Mouse (Mus musculus) urinary bladder, postnatal 10 days (tissue): ENCODE data around the gene Hist1h3g.
"Not testable (repeated sequence)": the region's sequence is repeated elsewhere in the genome, so short reads cannot be mapped to it uniquely, and the experiment has no call there.

Experiments used
- DNase-seq: peaks from one replicate; pipeline ENCODE4 v3.0.0; 2022; ENCODE audit warnings: low spot score

Hist1h3g gene

DNA sequence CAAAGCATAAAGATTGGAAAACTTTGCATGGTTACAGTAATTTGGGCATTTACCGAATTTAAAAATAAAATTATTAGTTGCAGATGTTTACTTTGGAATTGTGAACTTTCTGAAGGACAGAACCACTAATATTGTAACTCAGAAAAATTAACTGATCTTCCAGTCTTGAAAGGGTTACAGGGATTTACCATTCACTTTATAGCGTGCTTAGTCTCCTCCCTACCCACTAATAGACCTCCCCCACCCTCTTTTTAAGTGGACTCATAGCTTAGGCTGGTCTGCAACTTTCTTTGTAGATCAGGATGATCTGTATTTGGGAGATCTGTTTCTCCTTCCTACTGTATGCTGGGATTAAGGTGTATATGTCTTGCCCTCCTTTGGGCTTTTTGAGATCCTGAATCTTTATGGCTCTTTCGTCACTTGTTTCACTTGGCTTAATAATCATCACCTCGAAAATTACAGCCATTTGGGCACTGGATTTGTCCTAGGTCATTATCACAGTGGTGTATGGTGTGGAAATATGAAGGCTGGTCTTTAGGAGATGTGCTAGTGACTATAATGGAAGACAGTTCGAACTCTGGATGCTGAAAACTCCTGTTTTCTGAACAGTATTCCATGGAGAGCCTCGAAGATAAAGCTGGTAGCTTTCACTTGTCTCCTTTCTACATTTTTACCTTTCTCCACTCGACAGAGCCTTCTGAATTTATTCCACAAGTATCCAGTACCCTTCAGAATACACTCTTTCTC lies 1.0 kb downstream of the Hist1h3g start:
- DNase-seq: no peak

DNA sequence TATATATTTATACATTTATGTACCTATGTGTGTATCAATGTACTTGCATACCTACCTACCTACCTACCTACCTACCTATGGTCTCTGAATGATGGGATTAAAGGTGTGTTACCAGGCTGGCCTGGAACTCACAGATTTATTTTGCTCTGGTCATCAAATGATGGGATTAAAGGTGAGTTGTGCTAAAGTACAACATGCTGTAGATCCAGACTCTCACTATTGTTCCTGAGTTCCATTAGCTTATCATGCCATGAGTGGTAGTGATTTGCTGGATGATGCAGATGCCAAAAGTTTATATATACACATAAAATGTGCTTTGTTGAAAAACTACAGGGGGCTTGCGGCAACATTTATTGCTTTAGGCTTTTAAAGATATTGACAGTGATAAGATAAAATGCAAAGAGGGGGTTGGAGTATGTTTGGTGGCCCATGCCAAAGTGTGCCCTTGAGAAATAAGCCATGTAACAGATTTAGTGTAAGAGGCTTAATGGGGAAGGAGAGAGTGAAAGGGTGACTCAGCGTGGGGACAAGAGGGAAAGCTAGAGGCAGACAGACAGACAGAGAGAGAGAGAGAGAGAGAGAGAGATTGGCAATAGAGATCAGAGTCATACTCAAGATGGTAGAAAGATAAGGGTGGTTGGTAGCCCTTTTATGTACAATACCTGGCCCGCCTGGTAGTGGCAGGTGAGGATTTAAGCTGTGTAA lies 1.9 kb downstream of the Hist1h3g start:
- DNase-seq: no peak

DNA sequence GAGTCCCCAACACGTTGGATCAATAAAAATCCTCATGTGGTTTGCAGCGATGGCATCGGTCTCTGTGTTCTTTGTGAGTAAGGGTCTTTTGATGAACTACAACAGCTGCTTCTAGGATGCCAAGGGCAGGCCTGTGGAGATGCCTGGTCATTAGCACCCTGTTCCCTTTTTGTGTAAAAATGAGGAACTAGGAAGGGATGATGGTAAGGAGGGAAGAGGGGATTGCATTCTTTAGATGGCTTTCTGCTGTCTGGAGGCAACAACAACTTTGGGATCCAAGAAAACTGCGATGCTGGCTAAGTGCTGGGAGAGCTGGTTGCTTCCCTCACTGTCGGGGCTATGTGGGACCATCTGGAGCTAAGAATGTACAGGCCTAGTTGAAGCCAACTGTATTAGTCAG lies 3.0 kb downstream of the Hist1h3g start:
- no peak for DNase-seq

DNA sequence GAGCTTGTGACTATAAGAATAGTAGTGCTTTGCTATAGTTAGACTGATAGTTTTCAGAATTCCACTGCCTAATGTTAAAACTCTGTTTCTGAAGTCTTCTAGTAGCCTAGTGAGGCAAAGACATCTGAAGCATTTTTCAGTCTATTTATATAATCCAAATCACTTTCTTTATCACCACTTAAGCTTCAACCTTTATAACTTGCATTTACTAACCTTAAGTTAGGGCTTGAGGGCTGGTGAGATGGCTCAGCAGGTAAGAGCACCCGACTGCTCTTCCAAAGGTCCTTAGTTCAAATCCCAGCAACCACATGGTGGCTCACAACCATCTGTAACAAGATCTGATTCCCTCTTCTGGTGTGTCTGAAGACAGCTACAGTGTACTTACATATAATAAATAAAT lies 4.6 kb downstream of the Hist1h3g start:
- DNase-seq: not testable (repeated sequence)

DNA sequence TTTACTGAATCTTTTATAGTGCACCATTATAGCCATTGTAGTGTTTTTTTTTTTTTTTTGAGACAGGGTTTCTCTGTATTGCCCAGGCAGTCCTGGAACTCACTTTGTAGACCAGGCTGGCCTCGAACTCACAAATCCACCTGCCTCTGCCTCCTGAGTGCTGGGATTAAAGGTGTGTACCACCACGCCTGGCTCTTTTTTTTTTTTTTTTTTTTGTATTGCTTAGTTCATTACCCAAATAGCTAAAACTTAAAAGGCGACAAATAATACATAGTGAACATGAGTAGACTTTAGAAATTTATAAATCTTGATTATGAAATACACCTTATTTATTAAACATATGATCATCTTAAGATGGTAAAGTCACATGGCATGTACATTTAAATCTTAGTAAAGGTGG lies 6.3 kb downstream of the Hist1h3g start:
- no peak for DNase-seq

DNA sequence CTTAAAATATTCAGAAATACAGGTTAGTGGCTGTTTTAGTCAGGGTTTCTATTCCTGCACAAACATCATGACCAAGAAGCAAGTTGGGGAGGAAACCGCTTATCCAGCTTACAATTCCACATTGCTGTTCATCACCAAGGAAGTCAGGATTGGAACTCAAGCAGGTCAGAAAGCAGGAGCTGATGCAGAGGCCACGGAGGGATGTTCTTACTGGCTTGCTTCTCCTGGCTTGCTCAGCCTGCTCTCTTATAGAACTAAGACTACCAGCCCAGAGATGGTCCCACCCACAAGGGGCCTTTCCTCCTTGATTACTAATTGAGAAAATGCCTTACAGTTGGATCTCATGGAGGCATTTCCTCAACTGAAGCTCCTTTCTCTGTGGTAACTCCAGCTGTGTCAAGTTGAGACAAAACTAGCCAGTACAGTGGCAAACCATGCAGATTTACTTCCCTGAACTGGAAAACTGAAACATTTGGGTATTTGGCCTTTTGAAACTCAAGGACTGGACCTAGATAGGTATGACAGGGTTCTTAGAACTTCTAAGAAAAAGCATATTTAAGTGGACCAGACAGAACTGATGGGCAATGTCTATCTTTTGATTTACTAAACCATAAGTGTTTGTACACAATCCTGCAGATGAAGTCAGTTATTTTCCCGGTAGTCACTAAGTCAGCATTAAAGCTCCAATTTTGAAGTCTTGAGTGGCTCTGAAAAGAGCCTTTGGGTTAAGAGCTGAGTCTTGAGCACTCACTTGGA lies 7.2 kb downstream of the Hist1h3g start:
- not testable (repeated sequence) for DNase-seq

DNA sequence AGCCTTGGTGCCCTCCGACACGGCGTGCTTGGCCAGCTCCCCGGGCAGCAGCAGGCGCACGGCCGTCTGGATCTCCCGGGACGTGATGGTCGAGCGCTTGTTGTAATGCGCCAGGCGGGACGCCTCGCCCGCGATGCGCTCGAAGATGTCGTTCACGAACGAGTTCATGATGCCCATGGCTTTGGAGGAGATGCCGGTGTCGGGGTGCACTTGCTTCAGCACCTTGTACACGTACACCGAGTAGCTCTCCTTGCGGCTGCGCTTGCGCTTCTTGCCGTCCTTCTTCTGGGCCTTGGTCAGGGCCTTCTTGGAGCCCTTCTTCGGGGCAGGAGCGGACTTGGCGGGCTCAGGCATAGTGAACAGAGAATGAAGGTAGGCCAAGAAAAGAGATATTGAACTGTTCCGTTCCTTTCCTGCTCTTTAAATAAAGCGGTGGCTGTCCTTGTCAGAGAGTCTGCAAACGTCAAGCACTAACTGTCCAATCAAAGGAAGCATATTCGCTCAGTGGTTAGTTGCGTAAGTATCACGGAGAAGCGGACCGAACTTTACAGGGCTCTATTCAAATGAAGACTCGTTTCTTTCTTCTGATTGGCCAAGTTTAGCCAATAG lies 7.9 kb downstream of the Hist1h3g start, which contains the start of gene Hist1h2bh:
TSS of gene Hist1h2bh (minus strand) at position 394 of the 609 bp plus-strand sequence.
- not testable (repeated sequence) for DNase-seq

DNA sequence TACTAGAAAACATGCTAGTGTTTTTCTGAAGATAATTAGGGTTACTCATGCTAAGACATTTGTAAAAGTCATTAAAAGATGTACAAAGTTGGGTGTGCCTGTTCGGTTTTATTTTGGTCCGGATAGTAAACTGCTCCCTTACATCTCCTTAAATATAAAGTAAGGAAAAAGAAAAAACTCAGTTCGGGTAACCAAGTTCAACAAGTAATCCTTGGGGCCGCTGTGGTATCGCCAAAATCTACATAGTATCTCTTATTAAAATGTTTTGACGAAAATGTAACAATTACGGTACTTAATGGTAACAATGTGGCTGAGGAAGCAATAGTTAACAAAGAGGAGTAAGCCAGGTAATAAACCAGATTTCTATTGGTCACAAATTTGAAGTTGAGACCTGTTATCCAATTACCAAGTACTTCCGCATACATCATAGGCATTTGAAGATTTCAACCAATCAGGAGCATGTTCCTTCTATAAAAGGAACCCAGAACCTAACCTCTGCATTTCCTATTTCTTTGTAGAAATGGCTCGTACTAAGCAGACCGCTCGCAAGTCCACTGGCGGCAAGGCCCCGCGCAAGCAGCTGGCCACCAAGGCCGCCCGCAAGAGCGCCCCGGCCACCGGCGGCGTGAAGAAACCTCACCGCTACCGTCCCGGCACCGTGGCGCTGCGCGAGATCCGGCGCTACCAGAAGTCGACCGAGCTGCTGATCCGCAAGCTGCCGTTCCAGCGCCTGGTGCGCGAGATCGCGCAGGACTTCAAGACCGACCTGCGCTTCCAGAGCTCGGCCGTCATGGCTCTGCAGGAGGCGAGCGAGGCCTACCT lies 9.0 kb downstream of the Hist1h3g start, which contains the start of gene Hist1h3f:
TSS of gene Hist1h3f (plus strand) at position 88 of the 822 bp plus-strand sequence.
- DNase-seq: no peak

DNA sequence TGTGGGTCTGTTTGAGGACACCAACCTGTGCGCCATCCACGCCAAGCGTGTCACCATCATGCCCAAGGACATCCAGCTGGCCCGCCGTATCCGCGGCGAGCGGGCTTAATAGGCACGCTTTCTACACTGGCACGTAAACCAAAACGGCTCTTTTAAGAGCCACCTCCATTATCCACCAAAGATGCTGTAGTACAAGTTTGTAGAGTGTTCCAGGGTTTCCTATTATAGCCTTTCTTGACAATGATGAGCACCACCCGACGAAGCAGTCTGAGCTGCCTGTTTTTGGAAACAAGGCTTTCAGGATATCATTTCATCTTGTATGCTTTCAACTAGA lies 9.5 kb downstream of the Hist1h3g start:
- DNase-seq: not testable (repeated sequence)

DNA sequence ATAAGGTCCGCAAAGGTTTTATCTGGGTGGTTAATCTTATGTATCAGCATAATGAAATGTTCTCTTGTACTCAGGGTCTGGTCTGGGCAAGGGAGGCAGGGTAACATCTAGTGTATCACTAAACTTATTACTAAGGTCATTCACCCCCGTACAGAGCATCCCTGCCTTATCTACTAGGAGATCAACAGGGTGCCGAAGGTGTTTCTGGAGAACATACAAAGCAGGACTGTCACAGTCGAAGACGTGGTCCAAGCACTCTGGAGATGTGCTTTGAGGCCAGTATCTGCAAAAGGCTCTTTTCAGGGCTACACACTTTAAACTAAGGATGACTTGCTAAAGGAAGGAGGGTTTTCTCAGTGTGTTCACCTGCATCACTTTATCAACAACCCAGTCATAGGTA lies 11.5 kb downstream of the Hist1h3g start:
- DNase-seq: no peak

DNA sequence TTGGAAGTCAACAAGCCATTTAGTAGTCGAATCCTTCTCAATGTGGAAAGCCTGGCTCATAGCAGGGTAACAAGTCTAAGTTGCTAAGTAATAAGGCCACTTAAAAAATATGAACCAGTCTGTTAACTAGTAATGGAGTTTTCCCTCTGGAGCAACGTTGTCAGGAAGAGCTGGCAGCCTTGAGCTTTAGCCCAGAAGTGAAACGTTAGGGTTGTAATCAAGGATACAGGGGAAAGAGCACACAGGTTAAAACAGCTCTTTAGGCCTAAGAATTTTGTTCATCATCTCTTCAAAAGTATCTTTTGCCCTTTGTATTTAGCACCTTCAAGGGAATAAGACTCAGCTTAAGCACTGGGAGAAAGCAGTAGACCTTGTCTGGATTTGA lies 15.5 kb downstream of the Hist1h3g start:
- no peak for DNase-seq

DNA sequence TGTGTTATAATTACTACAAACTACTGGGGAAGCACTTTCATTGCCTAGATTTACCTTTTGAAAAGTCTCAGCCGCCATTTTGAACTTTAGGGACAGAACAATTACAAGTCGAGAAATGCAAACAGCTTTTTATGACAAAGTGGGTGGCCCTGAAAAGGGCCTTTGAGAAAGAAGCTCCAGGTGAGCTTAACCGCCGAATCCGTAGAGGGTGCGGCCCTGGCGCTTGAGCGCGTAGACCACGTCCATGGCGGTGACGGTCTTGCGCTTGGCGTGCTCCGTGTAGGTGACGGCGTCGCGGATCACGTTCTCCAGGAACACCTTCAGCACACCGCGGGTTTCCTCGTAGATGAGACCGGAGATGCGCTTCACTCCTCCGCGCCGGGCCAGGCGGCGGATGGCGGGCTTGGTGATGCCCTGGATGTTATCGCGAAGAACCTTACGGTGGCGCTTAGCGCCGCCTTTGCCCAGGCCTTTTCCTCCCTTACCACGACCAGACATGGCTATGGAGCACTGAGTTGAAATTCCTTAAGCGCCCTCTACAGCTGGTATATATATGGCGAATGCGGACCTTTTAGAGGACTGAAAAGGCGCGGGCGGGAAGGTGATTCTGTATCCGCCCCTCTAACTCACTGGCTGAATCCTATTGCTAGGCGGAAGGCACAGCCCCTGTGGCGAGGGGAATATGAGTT lies 16.1 kb downstream of the Hist1h3g start, which contains the start of gene Hist1h4f:
TSS of gene Hist1h4f (minus strand) at position 503 of the 689 bp plus-strand sequence.
- DNase-seq: not testable (repeated sequence)

DNA sequence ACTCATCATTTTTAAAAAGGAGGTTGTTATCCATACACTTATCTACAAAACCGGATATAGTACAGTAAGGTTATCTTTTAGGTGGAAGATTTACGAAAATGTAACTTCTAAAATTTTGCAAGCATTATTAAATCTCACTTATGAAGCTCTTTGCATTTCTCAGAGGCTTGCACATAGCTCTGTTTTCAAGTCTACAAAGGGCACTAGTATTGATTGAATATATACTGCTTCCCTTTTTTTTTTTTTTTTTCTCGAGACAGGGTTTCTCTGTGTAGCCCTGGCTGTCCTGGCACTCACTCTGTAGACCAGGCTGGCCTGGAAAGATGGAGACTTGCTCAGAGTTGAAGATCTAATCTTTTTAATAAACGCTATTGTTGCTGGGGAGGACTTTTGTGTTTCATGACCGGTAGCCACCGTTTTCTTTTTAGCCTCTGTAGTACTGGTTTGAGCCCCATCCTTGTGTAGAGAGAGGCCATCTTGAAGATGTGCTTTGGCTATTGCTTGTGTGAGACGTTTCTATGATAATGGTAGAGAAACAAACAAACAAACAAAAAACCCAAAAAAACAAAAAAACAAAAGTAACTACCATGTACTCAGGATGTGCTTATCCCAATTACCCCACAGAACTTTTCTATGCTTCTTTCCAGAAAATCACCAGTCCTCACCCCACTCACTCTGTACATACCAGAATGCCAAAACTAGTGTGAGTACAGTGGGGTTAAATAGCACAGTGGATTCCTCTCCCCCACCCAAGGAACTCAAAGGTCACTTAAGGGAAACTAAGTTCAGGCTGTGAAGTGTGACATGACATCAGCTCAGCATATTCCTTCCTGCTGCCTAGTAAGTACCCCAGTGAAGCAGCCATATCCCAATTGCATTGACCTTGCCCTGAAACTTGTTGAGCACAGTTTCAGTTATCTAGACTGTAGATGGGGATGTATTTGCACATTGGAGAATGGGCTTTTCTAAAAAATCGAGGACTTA lies 17.0 kb downstream of the Hist1h3g start:
- no peak for DNase-seq

DNA sequence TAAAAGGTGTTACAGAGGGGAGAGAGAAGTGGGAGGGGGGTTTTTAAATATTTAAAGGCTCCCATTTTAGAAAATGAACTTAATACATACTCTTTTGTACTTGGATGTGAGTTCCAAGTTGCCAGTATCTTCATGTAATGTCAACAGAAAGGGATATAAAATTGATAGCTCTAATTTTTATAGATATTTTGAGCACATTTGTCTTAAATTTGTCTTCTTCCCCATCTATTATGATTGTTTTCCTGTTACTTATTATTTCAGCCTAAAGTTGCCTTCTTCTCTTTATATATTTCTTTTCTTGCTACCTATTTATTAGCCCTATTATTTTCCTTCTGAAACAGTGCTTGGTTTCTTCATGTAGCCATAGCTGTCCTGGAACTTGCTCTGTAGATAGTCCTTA lies 17.7 kb downstream of the Hist1h3g start, which contains the start of gene Hist1h1d:
TSS of gene Hist1h1d (plus strand) at position 301 of the 400 bp plus-strand sequence.
- DNase-seq: no peak

DNA sequence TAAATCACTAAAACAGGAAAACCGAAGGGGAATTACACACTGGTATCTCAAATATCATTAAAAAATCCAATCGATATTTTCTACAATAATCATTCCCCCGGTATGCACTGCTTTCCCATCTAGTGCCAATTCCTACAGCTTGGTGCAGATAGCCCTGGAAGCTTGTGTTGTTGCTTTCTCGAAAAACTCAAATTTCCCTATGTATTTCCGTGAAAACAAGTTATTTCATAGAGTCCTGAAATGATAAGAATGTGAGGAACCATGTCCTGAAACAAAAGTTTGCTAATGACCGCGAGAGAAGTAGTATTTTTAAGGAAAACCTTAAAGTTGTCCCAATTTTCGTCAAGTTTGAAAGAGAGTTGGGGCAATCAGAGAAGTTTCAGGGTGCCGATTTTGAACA lies 19.2 kb downstream of the Hist1h3g start:
- DNase-seq: no peak

DNA sequence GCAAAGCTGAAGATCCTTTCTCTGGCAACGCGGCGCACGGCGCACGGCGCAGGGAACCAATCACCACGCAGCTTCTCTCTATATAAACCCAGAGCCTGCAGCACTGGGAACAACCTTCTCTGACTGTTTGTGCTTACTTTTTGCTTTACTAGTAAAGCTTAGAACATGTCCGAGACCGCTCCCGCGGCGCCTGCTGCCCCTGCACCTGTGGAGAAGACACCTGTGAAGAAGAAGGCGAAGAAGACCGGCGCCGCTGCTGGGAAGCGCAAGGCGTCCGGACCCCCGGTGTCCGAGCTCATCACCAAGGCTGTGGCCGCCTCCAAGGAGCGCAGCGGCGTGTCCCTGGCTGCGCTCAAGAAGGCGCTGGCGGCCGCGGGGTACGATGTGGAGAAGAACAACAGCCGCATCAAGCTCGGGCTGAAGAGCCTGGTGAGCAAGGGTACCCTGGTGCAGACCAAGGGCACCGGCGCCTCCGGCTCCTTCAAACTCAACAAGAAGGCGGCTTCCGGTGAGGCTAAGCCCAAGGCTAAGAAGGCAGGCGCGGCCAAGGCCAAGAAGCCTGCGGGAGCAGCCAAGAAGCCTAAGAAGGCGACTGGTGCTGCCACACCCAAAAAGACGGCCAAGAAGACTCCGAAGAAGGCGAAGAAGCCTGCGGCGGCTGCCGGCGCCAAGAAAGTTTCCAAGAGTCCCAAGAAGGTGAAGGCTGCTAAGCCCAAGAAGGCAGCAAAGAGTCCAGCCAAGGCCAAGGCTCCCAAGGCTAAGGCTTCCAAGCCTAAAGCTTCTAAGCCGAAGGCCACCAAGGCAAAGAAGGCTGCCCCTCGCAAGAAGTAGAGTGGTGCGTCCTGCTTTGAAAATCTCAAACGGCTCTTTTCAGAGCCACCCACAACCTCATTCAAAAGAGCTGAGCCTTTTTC lies 20.0 kb downstream of the Hist1h3g start:
- no peak for DNase-seq

DNA sequence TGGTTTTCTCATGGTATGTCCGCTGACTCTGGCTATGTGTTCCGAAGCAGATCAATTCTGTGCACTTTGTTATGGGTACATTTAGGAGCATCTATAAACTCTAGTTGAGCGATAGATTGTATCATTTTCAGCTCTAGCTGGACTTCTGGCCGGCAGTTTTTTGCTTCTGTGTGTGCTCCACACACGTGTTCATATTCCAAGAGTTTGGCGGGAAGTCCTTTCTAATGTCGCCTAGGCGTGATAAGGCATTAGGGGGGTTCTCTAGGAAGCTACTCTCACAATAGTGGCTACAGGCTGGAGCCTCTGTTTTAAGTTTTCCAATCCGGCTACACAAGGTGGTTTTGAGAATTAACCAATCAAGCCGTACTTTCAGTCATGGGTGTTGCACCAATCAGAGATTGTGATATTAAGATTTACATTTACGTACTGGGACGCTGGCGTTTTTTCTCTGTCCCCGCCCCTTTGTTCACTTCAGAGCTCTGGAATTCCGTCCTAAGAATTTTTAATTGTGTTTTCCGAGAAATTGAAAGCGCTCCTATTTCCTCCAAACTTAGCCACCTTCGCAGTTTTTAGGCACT lies 20.7 kb downstream of the Hist1h3g start:
- DNase-seq: no peak

DNA sequence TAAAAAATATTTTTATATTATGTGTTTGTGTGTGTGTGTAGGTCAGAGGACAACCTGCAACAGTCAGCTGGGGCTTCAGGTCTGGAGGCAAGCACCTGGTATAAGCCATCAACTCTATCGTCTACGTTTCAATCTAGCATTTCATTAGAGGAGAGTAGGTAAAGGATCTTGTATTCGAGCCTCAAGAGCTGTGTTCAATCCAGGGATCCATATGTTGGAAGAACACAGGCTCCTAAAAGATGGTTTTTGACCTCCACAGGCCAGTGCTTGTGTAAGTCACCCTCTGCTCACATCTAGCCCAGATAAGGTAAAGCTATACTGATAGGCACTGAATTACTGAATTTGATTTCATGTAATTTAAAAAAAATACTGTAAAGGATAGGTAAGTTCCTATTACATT lies 21.7 kb downstream of the Hist1h3g start:
- no peak for DNase-seq
